Mouse (Mus musculus): ENCODE measurements around the gene Slc39a10. TPM values are rescaled to one million over a fixed set of nuclear protein-coding genes. Genes with fewer than 3 reads are reported as not detected.

Gene Slc39a10
- polyA plus RNA-seq, 1 experiment from 2014 or later: 57.0 TPM

GRCm38 (mm10) chr1:46853317-46854035 is 39.2 kb downstream of the Slc39a10 start:
- DNase-seq (peak; percentile 99), ATAC-seq (ENCODE audit: insufficient read depth) (peak; percentile 94)
- TF ChIP-seq CTCF (IDR thresholded peaks at IDR 0.05; ENCODE audit: low read depth): peak; percentile 26
- Histone ChIP-seq H3K4me1 (ENCODE audit: insufficient read depth) (peaks cover 9% of the 10 kb centered on the region; the same call in 1 of the 2 replicates), H3K4me3 (ENCODE audit: low read depth, low read length) (peak overlapping the region; percentile 93), H3K4me2 (peak overlapping the region; percentile 82), H3K27ac (ENCODE audit: low read depth) (peak overlapping the region; percentile 100), H3K36me3 (ENCODE audit: insufficient read depth) (no peaks in the 10 kb centered on the region), H3K27me3 (ENCODE audit: insufficient read depth, low read length) (no peaks in the 10 kb centered on the region), H3K9me3 (ENCODE audit: low read depth, low read length) (no peaks in the 10 kb centered on the region), H3K9ac (peak overlapping the region; percentile 99)
- under 1% methylated on average over 85 of the region's 86 CpGs for WGBS

- peak; percentile 90 for DNase-seq
- peak; percentile 63 for ATAC-seq (ENCODE audit: insufficient read depth)
- H3K4me3 ChIP-seq (ENCODE audit: low read depth, low read length): peak overlapping the region; percentile 93
- H3K4me1 ChIP-seq (ENCODE audit: insufficient read depth): peaks cover 9% of the 10 kb centered on the region; the same call in 1 of the 2 replicates
- H3K36me3 ChIP-seq (ENCODE audit: insufficient read depth): no peaks in the 10 kb centered on the region
- H3K9me3 ChIP-seq (ENCODE audit: low read depth, low read length): no peaks in the 10 kb centered on the region
- WGBS: under 1% methylated on average over 75 of the region's 75 CpGs
- peak overlapping the region; percentile 100 for H3K27ac ChIP-seq (ENCODE audit: low read depth)
- peak overlapping the region; percentile 99 for H3K9ac ChIP-seq
- peak overlapping the region; percentile 82 for H3K4me2 ChIP-seq
- H3K27me3 ChIP-seq (ENCODE audit: insufficient read depth, low read length): no peaks in the 10 kb centered on the region
- TF ChIP-seq CTCF (IDR thresholded peaks at IDR 0.05; ENCODE audit: low read depth): no peak
Observed at GRCm38 (mm10) chr1:46852600-46853272, 39.9 kb downstream of the Slc39a10 start.

- ATAC-seq (ENCODE audit: insufficient read depth): no peak
- Histone ChIP-seq H3K4me3 (ENCODE audit: low read depth, low read length) (peak overlapping the region; percentile 93), H3K9ac (peak overlapping the region; percentile 99), H3K4me2 (peak overlapping the region; percentile 82), H3K27me3 (ENCODE audit: insufficient read depth, low read length) (no peaks in the 10 kb centered on the region), H3K4me1 (ENCODE audit: insufficient read depth) (peaks cover 9% of the 10 kb centered on the region; the same call in 1 of the 2 replicates), H3K27ac (ENCODE audit: low read depth) (peak overlapping the region; percentile 100), H3K36me3 (ENCODE audit: insufficient read depth) (no peaks in the 10 kb centered on the region), H3K9me3 (ENCODE audit: low read depth, low read length) (no peaks in the 10 kb centered on the region)
- no peak for DNase-seq
- WGBS: 0% methylated on average over 4 of the region's 4 CpGs
- TF ChIP-seq CTCF (IDR thresholded peaks at IDR 0.05; ENCODE audit: low read depth): no peak
Observed at GRCm38 (mm10) chr1:46852216-46852599, 40.4 kb downstream of the Slc39a10 start.

GRCm38 (mm10) chr1:46851586-46851985 is 41.1 kb downstream of the Slc39a10 start:
- Histone ChIP-seq H3K9ac (peak overlapping the region; percentile 99), H3K4me2 (peak overlapping the region; percentile 82), H3K4me3 (ENCODE audit: low read depth, low read length) (peak overlapping the region; percentile 93), H3K4me1 (ENCODE audit: insufficient read depth) (peaks cover 9% of the 10 kb centered on the region; the same call in 1 of the 2 replicates), H3K36me3 (ENCODE audit: insufficient read depth) (no peaks in the 10 kb centered on the region), H3K27me3 (ENCODE audit: insufficient read depth, low read length) (no peaks in the 10 kb centered on the region), H3K27ac (ENCODE audit: low read depth) (peak overlapping the region; percentile 100), H3K9me3 (ENCODE audit: low read depth, low read length) (no peaks in the 10 kb centered on the region)
- WGBS: 40% methylated on average over 4 of the region's 4 CpGs
- DNase-seq (no peak), ATAC-seq (ENCODE audit: insufficient read depth) (no peak)
- TF ChIP-seq CTCF (IDR thresholded peaks at IDR 0.05; ENCODE audit: low read depth): no peak

GRCm38 (mm10) chr1:46849758-46850157 is 42.9 kb downstream of the Slc39a10 start:
- no peak for ATAC-seq (ENCODE audit: insufficient read depth)
- no peaks in the 10 kb centered on the region for H3K36me3 ChIP-seq (ENCODE audit: insufficient read depth)

GRCm38 (mm10) chr1:46845221-46845620 is 47.4 kb downstream of the Slc39a10 start:
- H3K4me2 ChIP-seq: no peak overlapping the region
- no peaks in the 10 kb centered on the region for H3K9me3 ChIP-seq (ENCODE audit: low read depth, low read length)
- DNase-seq (no peak), ATAC-seq (ENCODE audit: insufficient read depth) (no peak)
- TF ChIP-seq CTCF (IDR thresholded peaks at IDR 0.05; ENCODE audit: low read depth): no peak
- no peak overlapping the region for H3K27ac ChIP-seq (ENCODE audit: low read depth)
- no peak overlapping the region for H3K9ac ChIP-seq
- WGBS: 65% methylated on average over 5 of the region's 5 CpGs
- H3K36me3 ChIP-seq (ENCODE audit: insufficient read depth): no peaks in the 10 kb centered on the region
- no peaks in the 10 kb centered on the region for H3K27me3 ChIP-seq (ENCODE audit: insufficient read depth, low read length)
- no peak overlapping the region for H3K4me3 ChIP-seq (ENCODE audit: low read depth, low read length)
- no peaks in the 10 kb centered on the region for H3K4me1 ChIP-seq (ENCODE audit: insufficient read depth)

More at GRCm38 (mm10) chr1:46849758-46850157, 42.9 kb downstream of the Slc39a10 start:
- Histone ChIP-seq H3K9ac (no peak overlapping the region), H3K4me1 (ENCODE audit: insufficient read depth) (peaks cover 9% of the 10 kb centered on the region; the same call in 1 of the 2 replicates), H3K4me2 (no peak overlapping the region), H3K27ac (ENCODE audit: low read depth) (no peak overlapping the region), H3K27me3 (ENCODE audit: insufficient read depth, low read length) (no peaks in the 10 kb centered on the region), H3K9me3 (ENCODE audit: low read depth, low read length) (no peaks in the 10 kb centered on the region), H3K4me3 (ENCODE audit: low read depth, low read length) (no peak overlapping the region)
- 26% methylated on average over 1 of the region's 1 CpGs for WGBS
- peak; percentile 95 for DNase-seq
- peak; percentile 81 for TF ChIP-seq CTCF (IDR thresholded peaks at IDR 0.05; ENCODE audit: low read depth)

- ATAC-seq (ENCODE audit: insufficient read depth): no peak
- WGBS: 88% methylated on average over 2 of the region's 2 CpGs
- H3K4me3 ChIP-seq (ENCODE audit: low read depth, low read length): no peak overlapping the region
- TF ChIP-seq CTCF (IDR thresholded peaks at IDR 0.05; ENCODE audit: low read depth): no peak
- H3K27me3 ChIP-seq (ENCODE audit: insufficient read depth, low read length): no peaks in the 10 kb centered on the region
- no peak overlapping the region for H3K27ac ChIP-seq (ENCODE audit: low read depth)
- DNase-seq: no peak
- H3K4me1 ChIP-seq (ENCODE audit: insufficient read depth): no peaks in the 10 kb centered on the region
- no peak overlapping the region for H3K4me2 ChIP-seq
- no peaks in the 10 kb centered on the region for H3K36me3 ChIP-seq (ENCODE audit: insufficient read depth)
- no peaks in the 10 kb centered on the region for H3K9me3 ChIP-seq (ENCODE audit: low read depth, low read length)
- H3K9ac ChIP-seq: no peak overlapping the region
Observed at GRCm38 (mm10) chr1:46844281-46844680, 48.4 kb downstream of the Slc39a10 start.

All from lung, embryonic 14.5 days (tissue).